Mouse (Mus musculus) ovary, postnatal 10 days (tissue): ENCODE data around the gene Zfp37.
"Not testable (repeated sequence)": the region's sequence is repeated elsewhere in the genome, so short reads cannot be mapped to it uniquely, and the experiment has no call there.

ENCODE experiments used
- DNase-seq: peaks from one replicate; pipeline ENCODE4 v3.0.0; 2022; ENCODE audit warnings: low spot score

Zfp37 gene

DNA sequence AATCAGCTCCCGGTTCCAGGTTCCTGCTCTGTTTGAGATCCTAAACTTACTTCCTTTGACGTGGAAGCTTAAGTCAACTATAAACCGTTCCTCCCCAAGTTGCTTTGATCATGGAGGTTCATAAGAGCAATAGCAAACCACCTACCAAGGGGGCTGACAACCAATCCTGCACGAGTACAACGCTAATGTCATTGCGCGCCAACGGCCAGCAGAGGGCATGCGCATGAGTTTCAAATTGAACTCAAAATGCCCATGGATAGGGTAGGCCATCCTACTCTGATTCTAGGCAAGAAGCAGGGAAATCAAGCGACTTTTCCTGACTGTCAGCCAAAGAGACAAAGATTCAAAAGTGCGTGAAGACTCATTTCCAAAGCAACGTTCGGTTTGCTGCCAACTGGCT, at the start of gene Zfp37:
TSS of gene Zfp37 (minus strand) at position 279 of the 400 bp plus-strand sequence.
- no peak for DNase-seq

DNA sequence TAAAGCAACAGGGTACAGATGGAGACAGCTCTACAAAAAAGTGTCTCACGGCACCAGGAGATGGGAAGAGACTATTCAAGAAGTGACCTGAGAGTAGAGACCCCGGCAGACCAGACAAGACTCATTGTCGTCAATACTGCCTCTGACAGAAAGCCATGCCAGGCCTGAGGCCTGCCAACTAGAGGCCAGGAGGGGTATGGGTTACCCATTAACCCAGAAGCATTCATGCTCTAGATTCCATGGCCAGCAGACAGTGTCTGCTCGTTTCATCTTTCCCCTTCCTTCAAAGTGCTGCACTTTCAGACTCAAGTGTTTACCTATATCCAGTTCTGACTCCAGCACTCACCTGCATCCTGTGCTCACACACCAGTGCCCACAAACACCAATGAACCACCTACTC, 47.2 kb upstream of the Zfp37 start:
- no peak for DNase-seq

DNA sequence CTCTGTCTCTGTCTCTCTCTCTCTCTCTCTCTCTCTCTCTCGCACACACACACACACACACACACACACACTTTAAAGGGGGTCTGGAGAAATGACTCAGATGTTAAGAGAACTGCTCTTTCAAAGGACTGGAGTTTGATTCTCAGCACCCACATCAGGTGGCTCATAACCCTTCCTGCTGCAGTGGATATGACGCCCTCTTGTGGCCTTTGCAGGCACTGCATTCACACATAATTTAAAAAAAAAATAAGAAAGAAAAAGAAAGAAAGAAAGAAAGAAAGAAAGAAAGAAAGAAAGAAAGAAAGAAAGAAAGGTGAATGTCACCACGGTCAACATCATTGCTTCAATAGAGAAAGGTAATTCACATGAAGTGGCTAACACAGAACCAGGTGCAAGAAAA, 46.4 kb upstream of the Zfp37 start:
- no peak for DNase-seq

DNA sequence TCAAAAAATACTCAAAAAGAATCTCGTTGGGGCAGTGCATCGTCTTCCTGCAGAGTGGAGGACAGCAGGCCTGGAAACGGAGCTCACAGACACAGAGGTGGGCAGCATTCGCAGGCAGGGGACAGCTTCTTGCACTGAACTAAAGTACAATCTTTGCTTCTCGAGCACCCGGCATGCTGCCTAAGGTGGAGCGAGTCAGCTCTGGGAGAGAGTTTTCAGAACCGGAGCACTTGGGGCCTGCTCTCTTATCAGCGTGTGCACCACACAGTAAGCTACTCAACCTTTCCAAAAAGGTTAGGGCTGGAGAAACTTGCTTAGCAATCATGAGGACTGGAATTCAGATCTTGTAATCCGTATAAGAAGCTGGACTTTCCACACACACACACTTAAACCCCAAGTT, 45.8 kb upstream of the Zfp37 start:
- DNase-seq: no peak

DNA sequence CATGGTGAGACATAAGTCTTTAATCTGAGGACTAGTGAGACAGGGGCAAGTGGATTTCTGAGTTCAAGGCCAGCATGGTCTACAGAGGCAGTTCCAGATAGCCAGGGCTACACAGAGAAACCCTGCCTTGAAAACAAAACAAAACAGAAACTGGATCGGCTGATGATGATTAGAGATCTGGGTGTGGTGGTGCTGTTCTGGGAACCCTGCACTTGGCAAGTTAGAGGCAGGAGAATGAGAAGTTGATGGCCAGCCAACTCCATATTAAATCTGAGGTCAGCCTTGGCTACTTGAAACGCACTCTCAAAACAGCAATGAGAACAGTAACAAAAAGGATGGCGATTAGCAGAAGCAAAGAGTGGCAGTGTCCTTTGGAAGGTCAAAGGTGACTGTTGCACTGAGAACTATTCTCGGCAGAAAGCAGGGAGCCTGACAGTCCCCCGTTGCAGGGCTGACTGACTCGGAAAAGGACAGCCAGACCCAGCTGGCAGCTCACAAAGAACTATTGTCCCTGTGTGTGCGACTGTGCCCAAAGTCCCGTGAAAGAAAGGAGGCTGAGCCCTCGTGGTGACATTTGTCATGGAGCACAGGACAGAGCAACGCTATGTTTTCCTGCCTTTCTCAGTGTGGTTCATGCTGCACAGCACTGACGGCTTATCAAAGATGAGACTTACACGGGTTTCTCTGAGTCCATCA, 44.1 kb upstream of the Zfp37 start:
- no peak for DNase-seq

DNA sequence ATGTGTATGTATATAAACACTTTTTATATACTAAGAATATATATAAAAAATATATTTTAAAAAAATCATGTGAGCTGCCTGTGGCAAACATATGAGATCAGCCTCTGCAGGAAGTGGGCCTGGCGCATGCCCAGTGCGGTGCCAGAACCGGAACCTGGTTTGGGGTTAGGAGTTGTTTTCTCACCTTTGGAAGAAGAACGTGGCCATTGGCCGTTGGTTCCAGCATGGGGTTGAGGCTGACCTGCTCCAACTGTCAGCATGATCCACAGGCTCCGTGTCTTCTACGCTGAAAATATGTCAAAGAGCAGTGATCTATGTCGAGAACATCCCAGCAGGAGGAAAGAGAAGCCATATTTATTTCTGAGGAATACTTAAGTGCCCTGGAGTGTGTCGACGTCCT, 43.1 kb upstream of the Zfp37 start:
- DNase-seq: no peak

DNA sequence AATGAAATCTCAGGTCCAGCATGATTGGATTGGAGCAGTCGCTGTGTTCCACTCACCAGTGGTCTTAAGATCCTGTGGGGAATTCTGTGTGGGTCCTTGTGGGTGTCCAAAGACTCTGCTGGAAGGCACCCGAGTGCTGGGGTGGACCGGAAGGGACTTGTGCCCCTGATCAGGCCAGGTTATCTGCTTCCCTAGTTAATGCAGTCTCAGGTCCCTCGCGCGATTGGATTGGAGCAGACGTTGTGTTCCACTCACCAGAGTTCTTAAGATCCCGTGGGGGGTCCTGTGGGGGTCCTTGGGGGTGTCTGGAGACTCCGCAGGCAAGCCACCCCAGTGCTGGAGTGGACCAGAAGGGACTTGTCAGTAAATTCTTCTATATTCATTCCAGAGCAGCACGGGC, 41.8 kb upstream of the Zfp37 start:
- DNase-seq: no peak

DNA sequence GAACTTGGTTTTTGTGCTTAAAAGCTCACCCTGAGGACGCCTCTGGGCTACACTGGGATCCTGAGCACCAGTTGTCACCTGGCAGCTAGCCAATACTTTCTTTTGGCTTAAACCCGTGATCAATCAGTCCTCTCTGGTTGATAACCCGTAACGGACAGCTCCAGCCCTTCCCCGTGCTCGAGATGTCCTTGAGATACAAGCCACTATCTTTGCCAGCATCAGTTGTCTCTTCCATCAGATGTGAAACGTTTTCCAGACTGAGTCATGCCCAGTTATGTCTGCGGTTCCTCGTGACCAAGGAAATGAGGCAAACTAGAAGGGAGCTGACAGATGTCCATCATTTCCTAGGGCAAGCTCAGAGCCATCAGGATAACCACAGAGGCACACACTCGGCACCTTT, 36.3 kb upstream of the Zfp37 start:
- no peak for DNase-seq

DNA sequence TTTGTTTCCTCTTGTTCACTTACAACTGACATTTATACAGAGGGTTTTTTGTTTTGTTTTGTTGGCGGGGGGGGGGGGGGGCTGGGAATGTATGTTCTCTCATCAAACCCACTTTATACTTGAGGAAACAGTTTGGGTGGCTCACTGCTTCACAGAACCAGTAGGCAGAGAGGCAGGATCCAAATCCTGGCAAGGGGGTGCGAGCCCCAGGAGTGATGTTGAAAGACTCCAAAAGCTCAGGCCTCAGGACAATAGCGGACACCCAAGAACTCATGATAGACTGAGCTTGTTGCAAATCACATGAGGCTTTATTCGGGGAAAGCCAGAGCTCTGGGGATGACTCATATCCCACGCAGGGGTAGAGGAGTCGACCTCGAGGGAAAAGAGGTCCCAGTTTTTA, 35.2 kb upstream of the Zfp37 start:
- not testable (repeated sequence) for DNase-seq

DNA sequence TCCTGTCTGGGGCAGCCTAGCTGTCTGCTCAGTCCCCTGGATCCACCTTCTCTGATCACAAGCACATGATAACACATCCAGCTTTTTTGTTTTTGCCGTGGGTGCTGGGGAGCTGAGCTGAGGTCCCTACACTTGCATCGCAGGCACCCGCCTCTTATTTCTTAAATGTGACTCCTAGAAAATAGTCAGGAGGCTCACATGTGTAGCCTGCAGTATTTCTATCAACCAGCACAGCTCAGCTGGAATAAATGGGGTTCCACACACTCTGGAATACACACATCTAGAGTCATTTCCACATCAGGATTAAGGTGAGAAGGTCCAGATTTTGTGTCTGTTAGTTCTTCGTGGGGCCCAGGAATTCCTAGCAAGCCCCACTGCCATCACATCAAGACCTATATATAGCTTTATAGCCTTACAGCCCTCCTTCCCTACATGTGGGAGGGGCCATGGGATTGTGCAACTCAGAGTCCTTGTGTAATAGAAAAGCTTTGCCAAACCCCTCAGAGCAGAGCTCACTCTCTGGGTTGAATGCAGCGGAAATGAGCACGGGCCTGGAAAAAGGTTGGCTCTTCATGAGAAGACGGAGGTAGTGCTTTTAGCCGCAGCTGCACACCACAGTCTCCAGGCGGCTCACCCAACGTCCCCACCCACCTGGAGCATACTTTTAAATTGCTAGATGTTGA, 34.4 kb upstream of the Zfp37 start:
- no peak for DNase-seq

DNA sequence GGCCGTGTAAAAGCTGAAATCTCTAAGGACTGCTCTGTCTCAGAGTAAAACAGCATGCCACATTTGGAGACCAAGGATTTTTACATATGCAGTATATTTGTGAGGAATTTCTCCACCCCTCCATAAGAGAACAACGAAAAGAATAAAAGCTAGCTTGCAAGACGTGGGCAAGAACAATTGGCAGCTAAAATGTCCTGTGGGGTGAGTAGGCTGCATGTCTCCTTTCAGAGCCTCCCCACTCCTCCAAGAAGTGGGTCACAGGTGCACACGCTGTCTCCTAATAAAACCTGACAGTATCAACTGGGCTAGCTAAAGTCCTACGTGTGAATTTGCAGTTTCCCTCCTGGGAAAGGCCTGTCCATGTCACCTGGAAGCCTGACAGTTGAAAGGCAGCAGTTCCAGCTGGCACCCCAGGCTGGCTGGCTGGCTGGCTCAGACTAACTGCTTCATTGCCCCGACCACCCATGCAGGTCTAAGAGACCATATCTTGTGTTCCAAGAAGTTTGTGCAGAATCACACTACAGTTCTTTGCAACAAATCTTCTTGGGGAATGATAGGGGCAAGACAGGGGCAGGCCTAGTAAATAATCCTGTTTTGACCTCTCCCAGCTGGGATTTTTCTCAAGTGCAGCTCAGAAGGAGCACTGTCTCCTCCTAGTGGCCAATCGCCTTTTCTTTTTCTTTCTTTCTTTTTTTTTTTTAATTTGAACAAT, 32.4 kb upstream of the Zfp37 start:
- no peak for DNase-seq

DNA sequence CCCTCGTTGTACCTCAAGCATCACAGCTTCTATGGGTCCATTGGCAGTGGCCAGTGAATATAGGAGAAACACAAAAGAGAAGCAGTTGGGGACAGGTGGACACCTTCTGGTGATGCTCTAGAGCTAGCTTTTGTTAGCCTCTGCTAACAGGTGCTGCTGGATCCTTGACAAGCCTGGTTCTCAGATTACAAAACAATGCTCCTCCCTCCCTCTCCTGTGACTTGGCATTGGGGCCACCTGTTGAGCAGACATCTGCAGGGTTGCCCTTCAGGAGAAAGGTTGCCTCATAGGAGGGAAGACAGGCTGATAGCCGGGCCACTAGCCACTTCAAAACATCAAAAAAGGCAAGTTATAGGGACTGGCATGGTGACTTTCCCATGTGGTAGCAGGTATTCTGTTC, 31.4 kb upstream of the Zfp37 start, which contains the start of gene Slc31a2:
TSS of gene Slc31a2 (plus strand) at position 287 of the 400 bp plus-strand sequence.
- DNase-seq: no peak

DNA sequence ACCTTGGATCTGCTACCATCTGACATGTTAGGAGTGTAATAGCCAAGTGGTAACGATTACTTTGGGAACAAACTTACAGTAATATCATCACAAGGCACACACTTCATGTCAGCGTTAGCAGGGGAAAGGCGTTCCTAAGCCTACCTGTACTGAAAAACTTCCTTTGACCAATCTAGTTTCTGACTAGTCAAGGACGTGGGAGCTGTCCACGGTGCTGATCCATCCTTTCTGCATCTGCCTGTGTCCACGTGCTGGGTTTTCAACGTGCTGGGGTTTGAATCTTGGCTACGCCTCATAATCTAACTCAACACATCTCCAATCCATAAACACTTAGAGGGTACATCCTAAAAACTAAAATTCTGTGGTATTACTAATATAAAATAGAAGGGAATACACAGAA, 26.1 kb upstream of the Zfp37 start:
- no peak for DNase-seq

DNA sequence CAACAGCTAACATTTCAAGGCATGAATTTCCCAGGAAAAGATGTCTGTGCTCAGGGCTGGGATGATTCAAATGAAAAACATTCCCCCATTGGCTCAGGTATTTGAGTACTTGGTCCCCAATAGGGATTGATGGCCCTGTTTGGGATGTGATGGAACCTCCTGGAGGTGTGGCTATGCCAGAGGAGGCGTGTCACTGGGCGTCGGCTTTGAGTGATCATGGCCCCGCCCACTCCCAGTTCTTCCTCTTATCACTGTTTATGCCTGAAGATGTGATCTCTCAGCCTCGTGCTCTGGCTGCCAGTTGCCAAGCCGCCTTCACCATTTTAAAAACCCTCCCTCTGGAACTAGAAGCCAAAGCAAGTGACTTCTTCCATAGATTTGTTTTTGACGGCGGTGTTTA, 23.7 kb upstream of the Zfp37 start:
- DNase-seq: no peak

DNA sequence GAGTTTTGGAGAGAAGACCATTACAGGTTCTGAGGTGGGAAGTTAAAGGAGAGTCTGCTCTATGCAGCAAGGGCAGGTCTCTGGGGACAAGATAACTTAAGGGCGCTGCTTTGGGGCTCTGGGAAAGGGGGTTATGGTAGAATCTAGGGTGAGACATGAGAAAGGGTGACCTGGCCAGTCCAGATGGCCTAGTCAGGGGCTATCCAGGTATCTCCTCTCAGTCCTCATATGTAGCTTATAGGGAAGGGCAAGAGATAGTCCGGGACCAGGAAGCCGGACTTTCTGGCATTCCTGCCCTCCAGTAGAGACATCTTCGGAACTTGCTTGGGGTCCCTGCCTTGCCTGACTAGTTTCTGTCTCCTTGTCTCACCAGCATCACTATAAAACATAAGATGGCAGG, 20.9 kb upstream of the Zfp37 start:
- DNase-seq: no peak

DNA sequence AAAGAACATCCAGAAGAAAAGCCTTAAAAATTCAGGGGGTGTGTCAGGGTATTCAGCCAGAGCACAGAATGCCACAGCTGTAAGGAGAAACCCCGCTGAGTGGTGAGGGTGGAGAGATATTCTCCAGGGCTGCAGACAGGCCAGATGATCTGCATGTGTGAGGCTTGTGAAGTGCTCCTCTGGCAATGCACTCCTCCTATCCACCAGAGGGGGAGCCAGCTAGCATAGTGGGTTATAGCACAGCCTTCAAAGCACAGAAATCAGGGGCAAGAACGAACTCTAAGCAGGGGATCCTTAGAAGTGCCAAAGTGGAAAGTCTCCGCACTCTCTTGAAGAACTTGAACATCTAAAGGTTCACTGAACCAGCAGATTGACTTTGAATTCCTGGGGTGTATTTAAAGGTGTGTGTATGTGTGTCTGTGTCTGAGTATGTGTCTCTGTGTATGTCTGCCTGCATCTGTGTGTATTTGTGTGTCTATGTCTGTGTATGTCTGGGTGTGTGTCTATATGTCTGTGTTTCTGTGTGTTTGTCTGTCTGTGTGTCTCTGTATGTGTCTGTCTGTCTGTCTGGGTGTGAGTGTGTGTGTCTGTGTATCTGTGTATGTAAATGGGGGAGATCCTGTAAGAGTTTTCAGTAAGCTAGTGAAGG, 20.2 kb upstream of the Zfp37 start:
- no peak for DNase-seq

DNA sequence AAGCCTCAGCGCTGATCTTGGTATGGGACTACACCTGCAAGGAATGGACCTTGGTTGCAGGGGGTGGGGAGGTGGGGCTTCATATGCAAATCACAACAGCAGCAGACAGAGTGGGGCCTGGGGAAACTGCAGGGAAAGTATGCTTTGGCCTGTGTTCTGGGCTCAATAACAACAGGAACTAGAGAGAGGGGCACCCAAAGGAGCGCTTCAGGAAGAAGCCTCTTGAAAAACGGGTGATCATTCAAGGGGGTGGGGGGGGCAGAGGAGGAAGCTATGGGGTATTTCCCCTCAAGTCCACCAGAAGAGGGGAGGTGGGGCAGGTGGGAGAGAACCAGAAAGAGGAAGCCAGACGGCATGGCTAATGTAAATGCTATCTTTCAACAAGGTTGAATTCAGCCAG, 17.5 kb upstream of the Zfp37 start:
- no peak for DNase-seq

DNA sequence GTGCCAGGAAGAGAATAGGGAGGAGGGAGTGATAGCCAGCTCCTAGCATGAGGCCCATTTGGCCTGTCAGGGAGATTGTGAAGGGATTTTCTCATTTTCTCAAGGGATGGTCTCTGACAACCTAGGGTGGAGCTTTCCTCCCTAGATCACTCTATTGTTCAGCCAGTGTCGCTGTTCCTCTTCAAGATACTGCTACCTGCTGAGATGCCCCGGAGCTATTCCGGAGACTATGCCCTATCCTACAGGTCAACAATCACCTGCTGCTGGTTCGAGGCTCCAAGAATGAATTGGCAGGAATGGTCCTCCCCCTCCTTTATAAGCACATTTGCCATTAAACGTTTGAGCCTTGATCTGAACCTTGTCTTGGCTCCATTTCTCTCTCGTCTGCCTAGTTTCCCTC, 9.7 kb upstream of the Zfp37 start:
- DNase-seq: no peak

DNA sequence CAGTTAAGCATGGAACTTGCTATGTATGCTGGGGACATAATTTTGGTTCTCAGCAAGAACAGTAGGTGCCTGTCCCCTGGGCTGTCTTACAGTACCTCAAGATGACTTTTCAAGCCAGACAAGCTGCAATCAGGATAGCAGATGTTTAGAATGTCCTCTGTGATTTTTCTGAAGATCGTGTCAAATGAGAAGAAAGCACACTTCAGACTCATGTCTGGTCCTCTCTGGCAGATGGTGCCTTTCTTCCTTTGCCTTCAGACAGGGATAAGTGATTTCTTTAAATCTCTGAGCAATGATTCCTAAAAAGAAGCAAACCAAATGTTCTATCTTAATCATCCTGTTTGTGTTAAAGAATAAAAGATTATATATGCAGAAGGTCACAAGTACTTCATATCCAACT, 694 bp downstream of the Zfp37 start:
- DNase-seq: no peak

DNA sequence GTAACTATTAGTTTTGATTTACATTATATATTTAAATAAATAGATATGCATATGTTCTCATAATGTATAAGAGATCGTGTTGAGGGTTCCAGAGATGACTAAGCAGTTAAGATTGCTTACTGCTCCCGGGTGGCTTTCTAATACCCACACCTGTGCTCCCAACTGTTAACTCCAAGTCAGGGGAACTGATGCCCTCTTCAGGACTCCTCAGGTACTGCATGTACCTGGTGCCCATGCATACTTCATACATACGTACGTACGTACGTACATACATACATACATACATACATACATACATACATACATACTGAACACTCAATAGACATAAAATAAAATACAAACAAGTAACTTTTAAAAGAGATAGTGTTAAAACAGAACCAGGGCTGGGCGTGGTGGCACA, 1.4 kb downstream of the Zfp37 start:
- DNase-seq: no peak

DNA sequence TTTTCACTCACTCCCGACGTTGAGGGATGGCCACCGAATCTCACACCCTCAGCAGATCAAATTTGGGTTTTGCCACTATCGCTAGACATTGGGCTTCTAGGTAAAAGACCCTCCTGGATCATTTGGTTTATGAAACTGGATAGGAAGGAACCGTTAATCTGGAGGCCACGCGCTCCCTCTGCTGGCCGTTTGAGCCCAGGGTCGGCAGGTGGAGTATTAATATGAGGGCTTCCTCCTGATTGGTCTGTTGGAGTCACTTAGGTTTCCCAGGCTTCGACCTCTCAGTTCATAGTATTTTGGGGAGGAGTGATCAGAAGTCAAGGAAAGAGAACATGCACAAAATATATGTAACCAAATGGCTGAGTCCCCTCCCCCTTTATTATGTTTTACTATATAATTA, 2.5 kb downstream of the Zfp37 start:
- no peak for DNase-seq

DNA sequence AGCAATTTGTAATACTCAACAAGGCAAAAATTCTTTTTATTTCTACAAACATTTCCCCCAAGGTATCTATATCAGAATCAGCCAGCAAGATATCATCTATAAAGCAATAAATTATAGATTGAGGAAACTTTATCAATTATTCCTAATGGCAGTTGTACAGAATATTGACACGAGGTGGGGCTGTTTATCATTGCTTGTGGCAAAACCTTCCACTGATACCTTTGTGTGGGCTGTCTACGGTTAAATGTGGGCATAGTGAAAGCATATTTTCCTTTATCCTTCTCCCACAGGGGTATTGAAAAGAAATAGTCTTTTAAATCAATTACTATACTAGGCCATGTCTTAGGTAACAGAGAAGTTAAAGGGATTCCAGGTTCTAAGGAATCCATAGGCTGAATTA, 17.4 kb downstream of the Zfp37 start:
- DNase-seq: no peak

DNA sequence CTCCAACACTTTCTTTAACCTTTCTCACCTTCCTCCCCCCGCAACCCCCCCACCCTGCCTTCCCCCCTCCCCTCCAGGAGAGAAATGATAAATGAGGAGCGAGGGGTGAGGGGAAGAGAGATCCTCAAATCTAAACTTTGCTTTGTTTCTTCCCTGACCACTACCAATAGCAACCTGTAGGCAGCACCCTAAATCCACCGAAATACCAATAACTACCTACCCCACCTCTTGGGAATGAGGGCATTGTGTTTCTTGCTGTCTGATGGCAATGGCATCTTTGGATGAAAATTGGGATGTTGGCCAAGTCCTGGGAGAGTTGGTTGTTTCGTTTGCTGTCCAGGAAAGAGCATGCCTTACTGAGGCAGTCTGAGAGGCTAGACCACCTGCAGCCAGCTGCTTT, 20.8 kb downstream of the Zfp37 start:
- DNase-seq: no peak
